Mouse (Mus musculus) CD8-positive naive resting alpha-beta T cell, adult 2 months (primary cell): ENCODE results near the gene Osbpl9.

Source experiments
- DNase-seq, 2 experiments: peaks; one replicate each; pipeline ENCODE4 v3.0.0; 2022; ENCODE audit warnings: low read depth in 2 of 2, low spot score in 2 of 2

The Osbpl9 gene

GRCm38 (mm10) chr4:109043756-109044155 lies 158.3 kb downstream of the Osbpl9 start:
- no peak for DNase-seq

GRCm38 (mm10) chr4:109043294-109043693 lies 158.8 kb downstream of the Osbpl9 start:
- DNase-seq, result no peak

GRCm38 (mm10) chr4:109042739-109043138 lies 159.3 kb downstream of the Osbpl9 start:
- DNase-seq, result no peak

GRCm38 (mm10) chr4:109036327-109036726 lies 165.7 kb downstream of the Osbpl9 start:
- DNase-seq, result peak; percentile 57 to 72

GRCm38 (mm10) chr4:109030266-109030665 lies 171.8 kb downstream of the Osbpl9 start:
- no peak for DNase-seq

- DNase-seq, result no peak
Measured at GRCm38 (mm10) chr4:109029857-109030256, 172.2 kb downstream of the Osbpl9 start.

- DNase-seq, result no peak
Measured at GRCm38 (mm10) chr4:109026543-109026942, 175.5 kb downstream of the Osbpl9 start.

GRCm38 (mm10) chr4:109025061-109025460 lies 177.0 kb downstream of the Osbpl9 start:
- DNase-seq, result no peak

GRCm38 (mm10) chr4:109021976-109022375 lies 180.1 kb downstream of the Osbpl9 start:
- DNase-seq, result no peak

- DNase-seq, result no peak
Measured at GRCm38 (mm10) chr4:109019301-109019700, 182.8 kb downstream of the Osbpl9 start.

GRCm38 (mm10) chr4:109017441-109017840 lies 184.6 kb downstream of the Osbpl9 start:
- no peak for DNase-seq

GRCm38 (mm10) chr4:109014091-109014490 lies 188.0 kb downstream of the Osbpl9 start:
- DNase-seq, result no peak
